Mouse (Mus musculus) MEL (cell line): ENCODE measurements at regions not wholly inside any gene's neighbourhood (a gene's known extent, or its start where the extent isn't known, plus 50 kb on each side); places are given as distances from the start of the nearest gene placed in this dataset.

Experiments
- DNase-seq: peaks from one replicate; pipeline ENCODE4 v3.0.0; 2011; ENCODE audit warnings: low read depth, low spot score
- H3K27ac ChIP-seq: 2 replicates; pipeline ENCODE4 v1.5.1; 2012; ENCODE audit warnings: low read depth, mild to moderate bottlenecking, control low read depth, low read length, moderate library complexity; ENCODE audit not compliant: control insufficient read depth
- H3K27me3 ChIP-seq, 2 experiments: fragments of 150-350 bp in 1 of 2; sonication (generic) in 1 of 2; 2 replicates each; pipeline ENCODE4 v1.6.1; 2012; ENCODE audit warnings: low read length in 2 of 2, mild to moderate bottlenecking in 2 of 2, improper control_type of control experiment in 1 of 2, moderate library complexity in 1 of 2; ENCODE audit not compliant: insufficient read depth in 2 of 2, control insufficient read depth in 1 of 2
- H3K36me3 ChIP-seq, 2 experiments: 2 replicates each; pipeline ENCODE4 v1.6.1; 2012 to 2014; ENCODE audit warnings: low read length in 2 of 2, improper control_type of control experiment in 1 of 2, inconsistent platforms in 1 of 2, mild to moderate bottlenecking in 1 of 2; ENCODE audit not compliant: insufficient read depth in 2 of 2, control insufficient read depth in 1 of 2
- H3K4me1 ChIP-seq, 2 experiments: fragments of 150-350 bp in 1 of 2; sonication (generic) in 1 of 2; 2 replicates each; pipeline ENCODE4 v1.6.1; 2012; ENCODE audit warnings: low read length in 2 of 2, improper control_type of control experiment in 1 of 2, mild to moderate bottlenecking in 1 of 2; ENCODE audit not compliant: insufficient read depth in 2 of 2, control insufficient read depth in 1 of 2
- H3K4me3 ChIP-seq, 2 experiments: fragments of 150-350 bp in 1 of 2; sonication (generic) in 1 of 2; 2 replicates each; pipeline ENCODE4 v1.5.1; 2012; ENCODE audit warnings: low read depth in 2 of 2, low read length in 2 of 2, mild to moderate bottlenecking in 2 of 2, moderate library complexity in 2 of 2, control low read depth in 1 of 2, improper control_type of control experiment in 1 of 2; ENCODE audit not compliant: control insufficient read depth in 1 of 2, insufficient read depth in 1 of 2
- H3K79me2 ChIP-seq: 2 replicates; pipeline ENCODE4 v1.6.1; 2012; ENCODE audit warnings: mild to moderate bottlenecking, low read length, moderate library complexity; ENCODE audit not compliant: control insufficient read depth, poor library complexity, insufficient read depth
- H3K9ac ChIP-seq: 2 replicates; pipeline ENCODE4 v1.6.1; 2012; ENCODE audit warnings: low read depth, mild to moderate bottlenecking, control low read depth, low read length, moderate library complexity; ENCODE audit not compliant: control insufficient read depth, poor library complexity, severe bottlenecking
- H3K9me3 ChIP-seq: fragments of 150-350 bp; sonication (generic); replicated peaks from 2 replicates; pipeline ENCODE4 v1.6.1; 2012; ENCODE audit warnings: mild to moderate bottlenecking, low read length, improper control_type of control experiment, moderate library complexity; ENCODE audit not compliant: insufficient read depth
- BHLHE40 ChIP-seq: IDR thresholded peaks from 2 replicates; pipeline ENCODE4 v1.6.1; 2012; ENCODE audit warnings: low read depth, mild to moderate bottlenecking, inconsistent platforms, low read length, improper control_type of control experiment, borderline replicate concordance
- CHD1 ChIP-seq: IDR thresholded peaks from 2 replicates; pipeline ENCODE4 v1.6.1; 2012; ENCODE audit warnings: low read depth, mild to moderate bottlenecking, inconsistent platforms, low read length, improper control_type of control experiment
- CHD2 ChIP-seq: IDR thresholded peaks from 2 replicates; pipeline ENCODE4 v1.6.1; 2011; ENCODE audit warnings: low read length, improper control_type of control experiment
- CTCF ChIP-seq, 3 experiments: IDR thresholded peaks in 2 of 3; conservative IDR thresholded peaks in 1 of 3; 2 replicates each; pipeline ENCODE4 v1.5.1; 2011 to 2012; ENCODE audit warnings: low read length in 3 of 3, low read depth in 2 of 3, mild to moderate bottlenecking in 2 of 3, improper control_type of control experiment in 1 of 3, inconsistent platforms in 1 of 3, mixed read lengths in 1 of 3, moderate library complexity in 1 of 3; ENCODE audit not compliant: control insufficient read depth in 1 of 3, insufficient read depth in 1 of 3, poor library complexity in 1 of 3, severe bottlenecking in 1 of 3
- ELF1 ChIP-seq: IDR thresholded peaks from 2 replicates; pipeline ENCODE4 v1.6.1; 2014; ENCODE audit warnings: low read depth, mild to moderate bottlenecking, inconsistent platforms, low read length, improper control_type of control experiment, moderate library complexity
- GATA1 ChIP-seq: IDR thresholded peaks from 2 replicates; pipeline ENCODE4 v1.6.1; 2011; ENCODE audit warnings: low read depth, low read length, improper control_type of control experiment
- HCFC1 ChIP-seq: IDR thresholded peaks from 2 replicates; pipeline ENCODE4 v1.6.1; 2012; ENCODE audit warnings: low read depth, mild to moderate bottlenecking, inconsistent platforms, low read length, improper control_type of control experiment, moderate library complexity
- MAFK ChIP-seq: IDR thresholded peaks from 2 replicates; pipeline ENCODE4 v1.6.1; 2011; ENCODE audit warnings: low read depth, mild to moderate bottlenecking, low read length, improper control_type of control experiment, borderline replicate concordance
- MAZ ChIP-seq: IDR thresholded peaks from 2 replicates; pipeline ENCODE4 v1.6.1; 2012; ENCODE audit warnings: low read depth, mild to moderate bottlenecking, inconsistent platforms, low read length, improper control_type of control experiment
- MEF2A ChIP-seq: IDR thresholded peaks from 2 replicates; pipeline ENCODE4 v1.6.1; 2014; ENCODE audit warnings: low read depth, mild to moderate bottlenecking, inconsistent platforms, low read length, improper control_type of control experiment; ENCODE audit not compliant: poor library complexity, insufficient replicate concordance, severe bottlenecking; ENCODE audit errors: extremely low read depth
- NRF1 ChIP-seq: IDR thresholded peaks from 2 replicates; pipeline ENCODE4 v1.6.1; 2014; ENCODE audit warnings: low read depth, mild to moderate bottlenecking, inconsistent platforms, low read length, improper control_type of control experiment, moderate library complexity; ENCODE audit not compliant: poor library complexity, insufficient read depth, severe bottlenecking
- POLR2A ChIP-seq, 2 experiments: IDR thresholded peaks; 2 replicates each; pipeline ENCODE4 v1.6.1; 2011 to 2012; ENCODE audit warnings: low read length in 2 of 2, mild to moderate bottlenecking in 2 of 2, control low read depth in 1 of 2, improper control_type of control experiment in 1 of 2, low read depth in 1 of 2, moderate library complexity in 1 of 2; ENCODE audit not compliant: control insufficient read depth in 1 of 2, insufficient read depth in 1 of 2, poor library complexity in 1 of 2
- POLR2AphosphoS2 ChIP-seq: IDR thresholded peaks from 2 replicates; pipeline ENCODE4 v1.6.1; 2011; ENCODE audit warnings: low read length, improper control_type of control experiment
- POLR2AphosphoS5 ChIP-seq: IDR thresholded peaks from 2 replicates; pipeline ENCODE4 v1.6.1; 2012; ENCODE audit warnings: low read depth, borderline replicate concordance, mild to moderate bottlenecking, inconsistent platforms, low read length, moderate library complexity, mixed read lengths
- SMC3 ChIP-seq: IDR thresholded peaks from 2 replicates; pipeline ENCODE4 v1.6.1; 2011; ENCODE audit warnings: low read depth, low read length, improper control_type of control experiment
- TAL1 ChIP-seq: IDR thresholded peaks from 2 replicates; pipeline ENCODE4 v1.6.1; 2012; ENCODE audit warnings: mild to moderate bottlenecking, inconsistent platforms, low read length, moderate library complexity, mixed read lengths
- TBP ChIP-seq: IDR thresholded peaks from 2 replicates; pipeline ENCODE4 v1.8.0; 2011; ENCODE audit warnings: low read depth, low read length, improper control_type of control experiment
- TCF12 ChIP-seq: IDR thresholded peaks from 2 replicates; pipeline ENCODE4 v1.6.1; 2014; ENCODE audit warnings: low read depth, mild to moderate bottlenecking, inconsistent platforms, low read length, improper control_type of control experiment, moderate library complexity
- UBTF ChIP-seq: IDR thresholded peaks from 2 replicates; pipeline ENCODE4 v1.6.1; 2012; ENCODE audit warnings: low read depth, mild to moderate bottlenecking, inconsistent platforms, low read length, improper control_type of control experiment, moderate library complexity, borderline replicate concordance; ENCODE audit not compliant: insufficient read depth
- USF1 ChIP-seq: IDR thresholded peaks from 2 replicates; pipeline ENCODE4 v1.6.1; 2014; ENCODE audit warnings: low read depth, mild to moderate bottlenecking, inconsistent platforms, low read length, improper control_type of control experiment, moderate library complexity
- USF2 ChIP-seq, 2 experiments: IDR thresholded peaks; 2 replicates each; pipeline ENCODE4 v1.6.1; 2011 to 2012; ENCODE audit warnings: improper control_type of control experiment in 2 of 2, low read length in 2 of 2, borderline replicate concordance in 1 of 2, inconsistent platforms in 1 of 2, low read depth in 1 of 2, mild to moderate bottlenecking in 1 of 2; ENCODE audit not compliant: insufficient read depth in 1 of 2
- ZC3H11A ChIP-seq: IDR thresholded peaks from 2 replicates; pipeline ENCODE4 v1.6.1; 2012; ENCODE audit warnings: low read depth, mild to moderate bottlenecking, inconsistent platforms, low read length, improper control_type of control experiment
- ZNF384 ChIP-seq: IDR thresholded peaks from 2 replicates; pipeline ENCODE4 v1.6.1; 2012; ENCODE audit warnings: low read depth, mild to moderate bottlenecking, inconsistent platforms, low read length, improper control_type of control experiment

DNA sequence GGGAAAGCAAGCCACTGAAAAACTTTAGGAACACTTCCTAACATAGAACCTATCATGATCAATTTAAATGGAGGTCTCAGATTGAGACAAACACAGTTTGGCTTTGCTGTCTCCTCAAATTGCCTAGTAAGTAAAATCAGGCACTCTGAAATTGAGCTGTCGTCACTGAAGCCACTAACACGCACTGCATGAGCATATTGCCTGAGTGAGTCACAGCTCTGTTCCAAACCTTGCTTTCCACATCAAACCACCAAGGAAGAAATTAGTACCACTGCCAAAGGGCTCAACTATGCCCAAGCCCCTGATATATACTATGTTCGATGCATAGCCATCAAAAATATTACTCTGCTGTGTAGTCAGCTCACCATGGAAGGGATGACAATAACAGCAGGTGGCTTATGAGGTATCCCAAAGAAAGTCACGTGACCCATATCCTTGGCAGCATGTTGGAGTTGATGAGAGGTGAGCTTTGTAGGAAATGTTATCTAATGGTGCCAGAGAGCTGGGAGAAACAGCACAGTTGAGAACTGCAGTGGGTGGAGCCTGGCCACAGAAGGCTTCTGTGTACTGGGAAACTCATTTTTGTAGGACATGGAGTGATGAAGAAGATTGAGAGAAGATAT is 663.4 kb downstream of the Pdcd6ip start:
- H3K27me3 ChIP-seq, result no peaks in the 10 kb centered on the region
- H3K79me2 ChIP-seq, result no peaks in the 10 kb centered on the region
- no peak overlapping the region for H3K27ac ChIP-seq
- no peaks in the 10 kb centered on the region for H3K9me3 ChIP-seq
- TF ChIP-seq ELF1 (no peak), POLR2AphosphoS5 (no peak), UBTF (no peak), CHD1 (no peak), TBP (no peak), USF2 (IDR thresholded peaks at IDR 0.05; ENCODE audit: borderline replicate concordance in 1 of 2, insufficient read depth in 1 of 2, low read depth in 1 of 2, low read length in 2 of 2) (no peak), CHD2 (no peak), GATA1 (no peak), POLR2AphosphoS2 (no peak), BHLHE40 (no peak), ZNF384 (no peak), USF1 (no peak), MAZ (no peak), HCFC1 (no peak), MEF2A (no peak), TAL1 (no peak), NRF1 (no peak), TCF12 (no peak), SMC3 (no peak)
- H3K4me3 ChIP-seq, result no peak overlapping the region
- no peaks in the 10 kb centered on the region for H3K36me3 ChIP-seq
- no peaks in the 10 kb centered on the region for H3K4me1 ChIP-seq
- no peak overlapping the region for H3K9ac ChIP-seq
- no peak for DNase-seq

DNA sequence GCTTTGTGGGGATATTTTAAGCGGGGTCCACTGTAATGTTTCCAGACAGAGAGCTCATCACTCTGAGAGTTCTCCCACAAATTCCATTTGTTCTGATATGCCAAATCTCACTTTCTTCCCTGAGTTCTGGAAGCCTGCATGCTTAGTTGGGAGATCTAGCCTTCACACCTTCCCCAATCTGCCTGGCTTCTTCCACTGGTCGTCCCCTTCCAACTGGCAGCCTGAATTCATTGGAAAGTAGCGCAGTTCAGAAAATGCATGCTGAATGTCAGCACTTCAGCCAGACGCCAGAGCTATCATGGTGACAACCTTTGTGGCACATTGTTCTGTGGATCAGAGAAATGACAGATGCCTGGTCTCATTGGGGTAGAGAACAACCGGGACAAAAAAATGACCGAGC is 667.2 kb downstream of the Pdcd6ip start:
- no peaks in the 10 kb centered on the region for H3K9me3 ChIP-seq
- H3K9ac ChIP-seq, result no peak overlapping the region
- H3K4me3 ChIP-seq, result no peak overlapping the region
- no peak for TF ChIP-seq ZC3H11A
- no peak for TF ChIP-seq TAL1
- no peak for TF ChIP-seq ZNF384
- TF ChIP-seq MAFK, result no peak
- TF ChIP-seq CTCF (IDR thresholded peaks at IDR 0.05 in 2 of 3, conservative IDR thresholded peaks at IDR 0.05 in 1 of 3; ENCODE audit: control insufficient read depth in 1 of 3, insufficient read depth in 1 of 3, low read depth in 2 of 3, low read length in 3 of 3, poor library complexity in 1 of 3, severe bottlenecking in 1 of 3), result no peak
- TF ChIP-seq NRF1, result no peak
- TF ChIP-seq TBP, result no peak
- TF ChIP-seq MEF2A, result no peak
- no peak for TF ChIP-seq POLR2A (IDR thresholded peaks at IDR 0.05; ENCODE audit: control insufficient read depth in 1 of 2, insufficient read depth in 1 of 2, low read depth in 1 of 2, low read length in 2 of 2, poor library complexity in 1 of 2)
- H3K4me1 ChIP-seq, result no peaks in the 10 kb centered on the region
- no peaks in the 10 kb centered on the region for H3K36me3 ChIP-seq
- no peaks in the 10 kb centered on the region for H3K27me3 ChIP-seq
- no peak for DNase-seq
- H3K27ac ChIP-seq, result no peak overlapping the region
- no peaks in the 10 kb centered on the region for H3K79me2 ChIP-seq
